Mouse (Mus musculus): ENCODE data around the gene Coa4. TPM values are rescaled to one million over a fixed set of nuclear protein-coding genes. Genes with fewer than 3 reads are reported as not detected.
"Not testable (repeated sequence)": the region's sequence is repeated elsewhere in the genome, so short reads cannot be mapped to it uniquely, and the experiment has no call there.

Gene Coa4
- polyA plus RNA-seq, 1 experiment from 2014 or later = 26.6 TPM

GRCm38 (mm10) chr7:100567238-100567637 lies 30.4 kb downstream of the Coa4 start:
- WGBS = 78% methylated on average over 5 of the region's 5 CpGs
- not testable (repeated sequence) for H3K4me3 ChIP-seq (ENCODE audit: control insufficient read depth in 1 of 2, insufficient read depth in 1 of 2, low read depth in 1 of 2, low read length in 2 of 2)
- peaks cover 41% of the 10 kb centered on the region for H3K36me3 ChIP-seq (ENCODE audit: control insufficient read depth, insufficient read depth, low read length)

DNA sequence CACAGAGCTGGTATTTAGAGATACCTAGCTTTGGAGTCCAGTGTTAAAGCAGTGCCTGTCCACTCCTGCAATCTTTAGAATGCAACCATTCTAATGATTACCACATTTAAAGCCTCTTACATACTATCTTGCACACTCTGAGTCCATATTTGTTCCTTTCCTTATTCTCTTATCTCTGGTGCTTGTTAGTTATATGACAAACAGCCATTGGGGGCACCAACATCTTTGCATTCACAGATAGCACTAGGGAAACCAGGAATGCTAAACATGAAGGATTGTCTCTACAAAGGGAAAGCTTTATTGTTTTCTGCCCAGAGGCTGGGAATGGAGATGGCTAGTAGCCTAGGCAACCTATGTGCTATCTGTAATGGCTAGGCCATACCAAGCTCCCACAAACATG lies 33.0 kb downstream of the Coa4 start:
- Histone ChIP-seq H3K4me3 (ENCODE audit: control insufficient read depth in 1 of 2, insufficient read depth in 1 of 2, low read depth in 1 of 2, low read length in 2 of 2) (no peak overlapping the region), H3K9ac (ENCODE audit: low read length) (no peak overlapping the region), H3K4me1 (ENCODE audit: control insufficient read depth in 2 of 2, insufficient read depth in 2 of 2, low read length in 2 of 2) (no peaks in the 10 kb centered on the region), H3K36me3 (ENCODE audit: control insufficient read depth, insufficient read depth, low read length) (peaks cover 39% of the 10 kb centered on the region), H3K27me3 (ENCODE audit: control insufficient read depth, insufficient read depth, low read length) (no peaks in the 10 kb centered on the region), H3K4me2 (ENCODE audit: low read length) (no peak overlapping the region), H3K27ac (replicated peaks in 1 of 2; ENCODE audit: control insufficient read depth in 1 of 2, insufficient read depth in 1 of 2, low read depth in 2 of 2, low read length in 2 of 2) (no peak overlapping the region), H3K9me3 (ENCODE audit: control insufficient read depth, low read length) (no peaks in the 10 kb centered on the region)
- no peak for ATAC-seq (ENCODE audit: insufficient number of reproducible peaks, insufficient read depth, low FRiP score, low read depth)

More at GRCm38 (mm10) chr7:100567238-100567637, 30.4 kb downstream of the Coa4 start:
- H3K27me3 ChIP-seq (ENCODE audit: control insufficient read depth, insufficient read depth, low read length); H3K9me3 ChIP-seq (ENCODE audit: control insufficient read depth, low read length); H3K9ac ChIP-seq (ENCODE audit: low read length); ATAC-seq (ENCODE audit: insufficient number of reproducible peaks, insufficient read depth, low FRiP score, low read depth); H3K4me2 ChIP-seq (ENCODE audit: low read length); H3K27ac ChIP-seq (replicated peaks in 1 of 2; ENCODE audit: control insufficient read depth in 1 of 2, insufficient read depth in 1 of 2, low read depth in 2 of 2, low read length in 2 of 2); H3K4me1 ChIP-seq (ENCODE audit: control insufficient read depth in 2 of 2, insufficient read depth in 2 of 2, low read length in 2 of 2): not testable (repeated sequence)

GRCm38 (mm10) chr7:100570930-100571715 lies 34.3 kb downstream of the Coa4 start:
- Histone ChIP-seq H3K4me2 (ENCODE audit: low read length) (no peak overlapping the region), H3K36me3 (ENCODE audit: control insufficient read depth, insufficient read depth, low read length) (peaks cover 32% of the 10 kb centered on the region), H3K9me3 (ENCODE audit: control insufficient read depth, low read length) (no peaks in the 10 kb centered on the region), H3K27ac (replicated peaks in 1 of 2; ENCODE audit: control insufficient read depth in 1 of 2, insufficient read depth in 1 of 2, low read depth in 2 of 2, low read length in 2 of 2) (no peak overlapping the region), H3K27me3 (ENCODE audit: control insufficient read depth, insufficient read depth, low read length) (no peaks in the 10 kb centered on the region), H3K4me1 (ENCODE audit: control insufficient read depth in 2 of 2, insufficient read depth in 2 of 2, low read length in 2 of 2) (no peaks in the 10 kb centered on the region), H3K4me3 (ENCODE audit: control insufficient read depth in 1 of 2, insufficient read depth in 1 of 2, low read depth in 1 of 2, low read length in 2 of 2) (no peak overlapping the region), H3K9ac (ENCODE audit: low read length) (no peak overlapping the region)
- 71% methylated on average over 3 of the region's 3 CpGs for WGBS
- ATAC-seq (ENCODE audit: insufficient number of reproducible peaks, insufficient read depth, low FRiP score, low read depth) = no peak

- Histone ChIP-seq H3K36me3 (ENCODE audit: control insufficient read depth, insufficient read depth, low read length) (peaks cover 32% of the 10 kb centered on the region), H3K9me3 (ENCODE audit: control insufficient read depth, low read length) (no peaks in the 10 kb centered on the region), H3K9ac (ENCODE audit: low read length) (no peak overlapping the region), H3K4me2 (ENCODE audit: low read length) (no peak overlapping the region), H3K4me1 (ENCODE audit: control insufficient read depth in 2 of 2, insufficient read depth in 2 of 2, low read length in 2 of 2) (no peaks in the 10 kb centered on the region), H3K4me3 (ENCODE audit: control insufficient read depth in 1 of 2, insufficient read depth in 1 of 2, low read depth in 1 of 2, low read length in 2 of 2) (no peak overlapping the region), H3K27me3 (ENCODE audit: control insufficient read depth, insufficient read depth, low read length) (no peaks in the 10 kb centered on the region), H3K27ac (replicated peaks in 1 of 2; ENCODE audit: control insufficient read depth in 1 of 2, insufficient read depth in 1 of 2, low read depth in 2 of 2, low read length in 2 of 2) (no peak overlapping the region)
- WGBS = 80% methylated on average over 4 of the region's 4 CpGs
- ATAC-seq (ENCODE audit: insufficient number of reproducible peaks, insufficient read depth, low FRiP score, low read depth) = no peak
These were observed 35.2 kb downstream of the Coa4 start for GRCm38 (mm10) chr7:100572061-100572460.

DNA sequence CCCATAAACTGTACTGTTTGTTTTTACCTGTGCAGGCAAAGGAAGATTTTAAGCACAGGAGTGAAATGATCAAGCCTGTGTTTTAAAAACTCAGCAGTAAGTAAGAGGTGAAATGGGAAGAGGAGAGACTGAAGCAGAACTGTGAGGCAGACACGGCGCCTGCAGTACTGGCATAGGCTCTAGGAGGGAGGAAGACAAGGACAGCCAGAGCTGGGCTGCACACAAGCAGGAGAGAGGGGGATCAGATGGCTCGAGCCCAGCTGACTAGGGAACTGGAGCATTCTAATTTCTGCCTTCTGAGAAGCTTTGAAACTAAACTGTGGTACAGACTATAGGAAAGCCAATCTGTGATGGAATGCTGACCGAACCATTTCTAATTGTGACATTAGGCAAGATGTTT lies 35.8 kb downstream of the Coa4 start:
- 77% methylated on average over 4 of the region's 4 CpGs for WGBS
- H3K27me3 ChIP-seq (ENCODE audit: control insufficient read depth, insufficient read depth, low read length) = no peaks in the 10 kb centered on the region
- no peaks in the 10 kb centered on the region for H3K9me3 ChIP-seq (ENCODE audit: control insufficient read depth, low read length)
- H3K36me3 ChIP-seq (ENCODE audit: control insufficient read depth, insufficient read depth, low read length) = peaks cover 28% of the 10 kb centered on the region
- H3K4me1 ChIP-seq (ENCODE audit: control insufficient read depth in 2 of 2, insufficient read depth in 2 of 2, low read length in 2 of 2) = no peaks in the 10 kb centered on the region
- H3K9ac ChIP-seq (ENCODE audit: low read length) = no peak overlapping the region
- no peak for ATAC-seq (ENCODE audit: insufficient number of reproducible peaks, insufficient read depth, low FRiP score, low read depth)
- no peak overlapping the region for H3K27ac ChIP-seq (replicated peaks in 1 of 2; ENCODE audit: control insufficient read depth in 1 of 2, insufficient read depth in 1 of 2, low read depth in 2 of 2, low read length in 2 of 2)
- H3K4me3 ChIP-seq (ENCODE audit: control insufficient read depth in 1 of 2, insufficient read depth in 1 of 2, low read depth in 1 of 2, low read length in 2 of 2) = no peak overlapping the region
- H3K4me2 ChIP-seq (ENCODE audit: low read length) = no peak overlapping the region

GRCm38 (mm10) chr7:100578794-100579193 lies 41.9 kb downstream of the Coa4 start:
- peak overlapping the region in 1 of 2 experiments; percentile 27; a peak in 1 of 4 replicates for H3K27ac ChIP-seq (replicated peaks in 1 of 2; ENCODE audit: control insufficient read depth in 1 of 2, insufficient read depth in 1 of 2, low read depth in 2 of 2, low read length in 2 of 2)
- H3K9me3 ChIP-seq (ENCODE audit: control insufficient read depth, low read length) = no peaks in the 10 kb centered on the region
- peaks cover 9% of the 10 kb centered on the region; the same call in 1 of the 2 replicates for H3K36me3 ChIP-seq (ENCODE audit: control insufficient read depth, insufficient read depth, low read length)
- H3K4me2 ChIP-seq (ENCODE audit: low read length) = no peak overlapping the region
- no peaks in the 10 kb centered on the region for H3K27me3 ChIP-seq (ENCODE audit: control insufficient read depth, insufficient read depth, low read length)
- 42% methylated on average over 2 of the region's 2 CpGs for WGBS
- H3K4me1 ChIP-seq (ENCODE audit: control insufficient read depth in 2 of 2, insufficient read depth in 2 of 2, low read length in 2 of 2) = peaks cover 3 to 9% of the 10 kb centered on the region in 2 experiments; a peak in 3 of 4 replicates
- H3K4me3 ChIP-seq (ENCODE audit: control insufficient read depth in 1 of 2, insufficient read depth in 1 of 2, low read depth in 1 of 2, low read length in 2 of 2) = no peak overlapping the region
- no peak for ATAC-seq (ENCODE audit: insufficient number of reproducible peaks, insufficient read depth, low FRiP score, low read depth)
- H3K9ac ChIP-seq (ENCODE audit: low read length) = no peak overlapping the region

DNA sequence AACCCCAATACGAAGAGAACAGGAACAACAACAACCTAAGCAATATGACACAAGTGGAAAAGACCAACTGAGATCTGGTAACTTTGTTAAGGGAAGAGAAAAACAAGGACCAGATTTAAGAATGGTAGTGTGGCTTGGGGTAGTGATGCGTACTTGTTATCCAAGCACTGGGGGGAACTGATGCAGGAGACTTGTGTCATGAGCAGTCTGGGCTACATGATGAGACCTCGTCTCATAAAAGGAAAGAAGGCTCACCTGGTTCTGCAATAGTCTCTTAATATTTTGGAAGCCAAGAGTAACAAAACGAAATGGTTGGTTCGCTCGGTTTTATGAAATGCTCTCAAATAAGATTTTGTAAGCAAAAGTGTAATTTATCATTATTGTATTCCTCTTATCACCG lies 45.4 kb downstream of the Coa4 start:
- no peak for ATAC-seq (ENCODE audit: insufficient number of reproducible peaks, insufficient read depth, low FRiP score, low read depth)
- Histone ChIP-seq H3K4me3 (ENCODE audit: control insufficient read depth in 1 of 2, insufficient read depth in 1 of 2, low read depth in 1 of 2, low read length in 2 of 2) (peak overlapping the region; percentile 50 to 81; a peak in 3 of 4 replicates), H3K27ac (replicated peaks in 1 of 2; ENCODE audit: control insufficient read depth in 1 of 2, insufficient read depth in 1 of 2, low read depth in 2 of 2, low read length in 2 of 2) (no peak overlapping the region), H3K27me3 (ENCODE audit: control insufficient read depth, insufficient read depth, low read length) (no peaks in the 10 kb centered on the region), H3K36me3 (ENCODE audit: control insufficient read depth, insufficient read depth, low read length) (0 out of 2 replicates have a peak, but pooled peaks cover 4% of the 10 kb centered on the region), H3K9me3 (ENCODE audit: control insufficient read depth, low read length) (no peaks in the 10 kb centered on the region), H3K9ac (ENCODE audit: low read length) (peak overlapping the region; percentile 81), H3K4me1 (ENCODE audit: control insufficient read depth in 2 of 2, insufficient read depth in 2 of 2, low read length in 2 of 2) (peaks cover 3 to 9% of the 10 kb centered on the region in 2 experiments; a peak in 3 of 4 replicates), H3K4me2 (ENCODE audit: low read length) (peak overlapping the region; percentile 76)
- WGBS = 37% methylated on average over 7 of the region's 7 CpGs

Measured in heart, embryonic 14.5 days (tissue).